15 mouse cellular contexts compared by ENCODE assay signal in the genomic region with DNA sequence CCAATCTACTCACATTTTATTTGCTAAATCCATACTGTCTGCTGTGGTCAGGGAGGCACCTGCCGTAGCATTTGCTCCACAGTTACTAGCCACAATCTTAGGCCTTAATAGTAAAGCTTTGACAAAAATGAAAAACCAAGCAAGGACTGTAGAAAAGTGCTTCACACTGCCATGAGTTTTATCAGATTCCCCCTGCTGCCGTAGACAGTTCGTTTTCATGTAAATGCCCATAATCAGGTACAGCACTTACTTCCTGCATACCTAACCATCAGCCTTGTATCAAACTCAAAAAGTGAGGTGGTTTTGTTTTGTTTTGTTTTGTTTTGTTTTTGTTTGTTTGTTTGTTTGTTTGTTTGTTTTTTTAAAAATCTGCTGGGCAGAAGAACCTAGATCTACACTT.
"Had no signal": no experiment of that assay in that cellular context is flagged by ENCODE, and none has a peak within 500 bp of the region (broad histone marks: within the 10 kb centered on the region; RNA-seq: fewer than 3 reads in every experiment).

No protein-coding gene starts in this region.

- H3K9me3 ChIP-seq: neural tube, embryonic 13.5 days; neural tube, embryonic 15.5 days; stomach, embryonic 15.5 days had no signal

- H3K9ac ChIP-seq: neural tube, embryonic 13.5 days; neural tube, embryonic 15.5 days; stomach, embryonic 15.5 days had no signal

- DNase-seq: right cerebral cortex, adult 18-20 months; right cerebral cortex, postnatal 14 days; right cerebral cortex, postnatal 25 days; right cerebral cortex, postnatal 4 days; spleen, adult 18-20 months; thymus, adult 18-20 months; thymus, adult 2 months; thymus, postnatal 14 days; thymus, postnatal 25 days; thymus, postnatal 36 days; thymus, postnatal 4 days had no signal

- H3K27ac ChIP-seq: neural tube, embryonic 13.5 days; neural tube, embryonic 15.5 days; stomach, embryonic 15.5 days; stomach, postnatal 0 days had no signal

- H3K27me3 ChIP-seq: neural tube, embryonic 13.5 days; neural tube, embryonic 15.5 days; stomach, embryonic 15.5 days had no signal

- H3K4me3 ChIP-seq: neural tube, embryonic 13.5 days; neural tube, embryonic 15.5 days; stomach, embryonic 15.5 days had no signal

- H3K36me3 ChIP-seq: neural tube, embryonic 13.5 days; neural tube, embryonic 15.5 days; stomach, embryonic 15.5 days had no signal
